Mouse (Mus musculus): ENCODE measurements around the gene Samhd1. TPM values are rescaled to one million over a fixed set of nuclear protein-coding genes. Genes with fewer than 3 reads are reported as not detected.

Gene Samhd1
- total and polyA plus RNA-seq, 3 experiments, result 32.8 to 79.5 (median 67.9) TPM

GRCm38 (mm10) chr2:157148417-157148816, 13.4 kb upstream of the Samhd1 start:
- Histone ChIP-seq H3K27ac (ENCODE audit: insufficient read depth, low read depth) (no peak overlapping the region), H3K9me3 (replicated peaks; ENCODE audit: low read length) (no peaks in the 10 kb centered on the region), H3K4me1 (ENCODE audit: control insufficient read depth in 1 of 2, insufficient read depth in 2 of 2) (0 out of 4 replicates have a peak, but pooled peaks cover 0 to 5% of the 10 kb centered on the region in 2 experiments), H3K4me2 (ENCODE audit: insufficient read depth, low read depth, poor library complexity, severe bottlenecking) (no peak overlapping the region), H3K4me3 (replicated peaks in 1 of 3; ENCODE audit: low read depth in 2 of 3, low read length in 2 of 3, poor library complexity in 1 of 3) (no peak overlapping the region), H3K9ac (ENCODE audit: insufficient read depth, low read depth) (no peak overlapping the region), H3K27me3 (replicated peaks) (no peaks in the 10 kb centered on the region), H3K36me3 (replicated peaks in 1 of 2; ENCODE audit: control insufficient read depth in 1 of 2, insufficient read depth in 1 of 2, low read length in 1 of 2) (peaks cover 48 to 81% of the 10 kb centered on the region in 2 experiments), H3K79me2 (replicated peaks; ENCODE audit: control insufficient read depth, extremely low read depth, insufficient read depth, poor library complexity, severe bottlenecking) (no peaks in the 10 kb centered on the region)
- in situ Hi-C loops (cut with MboI; ENCODE audit: low pct_ligation_motif_present, low pct_unique_long_range_greater_than_20kb, low sequenced_read_pairs) (loop anchor here (25.0 kb wide), 1 partner anchor 414 kb away; the partner anchor contains the start of genes Blcap and Nnat), dilution Hi-C loops (cut with MboI; ENCODE audit: extremely low pct_ligation_motif_present, extremely low pct_unique_long_range_greater_than_20kb, low sequenced_read_pairs) (no loop called here)
- TF ChIP-seq ETS1 (conservative IDR thresholded peaks at IDR 0.05; ENCODE audit: low read depth, low read length) (no peak), ZMIZ1 (IDR thresholded peaks at IDR 0.05; ENCODE audit: low read depth, low read length) (no peak), RAD21 (IDR thresholded peaks at IDR 0.05; ENCODE audit: low read depth, low read length) (no peak), HCFC1 (IDR thresholded peaks at IDR 0.05; ENCODE audit: low read depth, low read length) (no peak), ZNF384 (IDR thresholded peaks at IDR 0.05; ENCODE audit: low read depth, low read length) (no peak), SIN3A (IDR thresholded peaks at IDR 0.05; ENCODE audit: low read length) (no peak), TBP (conservative IDR thresholded peaks at IDR 0.05; ENCODE audit: low read depth, low read length) (no peak), USF2 (conservative IDR thresholded peaks at IDR 0.05; ENCODE audit: low read depth, low read length) (no peak), PAX5 (IDR thresholded peaks at IDR 0.05; ENCODE audit: low read length) (no peak), JUND (conservative IDR thresholded peaks at IDR 0.05; ENCODE audit: low read depth, low read length) (no peak), CHD2 (IDR thresholded peaks at IDR 0.05; ENCODE audit: low read length) (no peak), ZKSCAN1 (IDR thresholded peaks at IDR 0.05; ENCODE audit: borderline replicate concordance, low read depth, low read length) (no peak), E2F4 (IDR thresholded peaks at IDR 0.05; ENCODE audit: insufficient replicate concordance, low read depth, low read length) (no peak), CHD1 (IDR thresholded peaks at IDR 0.05; ENCODE audit: low read depth, low read length) (no peak), BHLHE40 (IDR thresholded peaks at IDR 0.05; ENCODE audit: low read depth, low read length) (no peak), UBTF (IDR thresholded peaks at IDR 0.05; ENCODE audit: low read depth, low read length) (no peak), MAX (IDR thresholded peaks at IDR 0.05; ENCODE audit: low read length) (no peak)
- no peak for DNase-seq (ENCODE audit: extremely low read depth)

- Histone ChIP-seq H3K36me3 (replicated peaks in 1 of 2; ENCODE audit: control insufficient read depth in 1 of 2, insufficient read depth in 1 of 2, low read length in 1 of 2) (peaks cover 48 to 76% of the 10 kb centered on the region in 2 experiments), H3K9ac (ENCODE audit: insufficient read depth, low read depth) (no peak overlapping the region), H3K79me2 (replicated peaks; ENCODE audit: control insufficient read depth, extremely low read depth, insufficient read depth, poor library complexity, severe bottlenecking) (no peaks in the 10 kb centered on the region), H3K27me3 (replicated peaks) (no peaks in the 10 kb centered on the region), H3K4me2 (ENCODE audit: insufficient read depth, low read depth, poor library complexity, severe bottlenecking) (no peak overlapping the region), H3K9me3 (replicated peaks; ENCODE audit: low read length) (no peaks in the 10 kb centered on the region), H3K4me3 (replicated peaks in 1 of 3; ENCODE audit: low read depth in 2 of 3, low read length in 2 of 3, poor library complexity in 1 of 3) (no peak overlapping the region), H3K4me1 (ENCODE audit: control insufficient read depth in 1 of 2, insufficient read depth in 2 of 2) (0 out of 4 replicates have a peak, but pooled peaks cover 0 to 5% of the 10 kb centered on the region in 2 experiments), H3K27ac (ENCODE audit: insufficient read depth, low read depth) (no peak overlapping the region)
- TF ChIP-seq USF1 (IDR thresholded peaks at IDR 0.05; ENCODE audit: low read depth, low read length) (no peak), USF2 (conservative IDR thresholded peaks at IDR 0.05; ENCODE audit: low read depth, low read length) (no peak), NELFE (IDR thresholded peaks at IDR 0.05; ENCODE audit: low read depth, low read length) (no peak), CTCF (conservative IDR thresholded peaks at IDR 0.05 in 1 of 2, IDR thresholded peaks at IDR 0.05 in 1 of 2; ENCODE audit: low read depth in 2 of 2, low read length in 2 of 2) (no peak), ZMIZ1 (IDR thresholded peaks at IDR 0.05; ENCODE audit: low read depth, low read length) (no peak), NRF1 (IDR thresholded peaks at IDR 0.05; ENCODE audit: low read depth, low read length) (no peak), TBP (conservative IDR thresholded peaks at IDR 0.05; ENCODE audit: low read depth, low read length) (no peak), MXI1 (IDR thresholded peaks at IDR 0.05; ENCODE audit: low read depth, low read length) (no peak), GABPA (IDR thresholded peaks at IDR 0.05; ENCODE audit: insufficient replicate concordance, low read depth, low read length) (no peak), MAX (IDR thresholded peaks at IDR 0.05; ENCODE audit: low read length) (no peak), PAX5 (IDR thresholded peaks at IDR 0.05; ENCODE audit: low read length) (no peak), RCOR1 (conservative IDR thresholded peaks at IDR 0.05; ENCODE audit: low read depth, low read length) (no peak), RAD21 (IDR thresholded peaks at IDR 0.05; ENCODE audit: low read depth, low read length) (no peak), CHD1 (IDR thresholded peaks at IDR 0.05; ENCODE audit: low read depth, low read length) (no peak), ZNF384 (IDR thresholded peaks at IDR 0.05; ENCODE audit: low read depth, low read length) (no peak), CHD2 (IDR thresholded peaks at IDR 0.05; ENCODE audit: low read length) (no peak), MEF2A (IDR thresholded peaks at IDR 0.05; ENCODE audit: borderline replicate concordance, low read depth, low read length) (no peak), TCF12 (IDR thresholded peaks at IDR 0.05; ENCODE audit: low read depth, low read length) (no peak), EP300 (IDR thresholded peaks at IDR 0.05; ENCODE audit: low read length) (no peak), MAZ (IDR thresholded peaks at IDR 0.05; ENCODE audit: low read depth, low read length) (no peak)
- no peak for DNase-seq (ENCODE audit: extremely low read depth)
- in situ Hi-C loops (cut with MboI; ENCODE audit: low pct_ligation_motif_present, low pct_unique_long_range_greater_than_20kb, low sequenced_read_pairs) (loop anchor here (25.0 kb wide), 1 partner anchor 415 kb away; the partner anchor contains the start of genes Blcap and Nnat), dilution Hi-C loops (cut with MboI; ENCODE audit: extremely low pct_ligation_motif_present, extremely low pct_unique_long_range_greater_than_20kb, low sequenced_read_pairs) (no loop called here)
Observed at GRCm38 (mm10) chr2:157147397-157148020, 12.4 kb upstream of the Samhd1 start.

Data from CH12.LX (cell line).